Mouse (Mus musculus): ENCODE measurements around the gene Bpifb1.
"Not testable (repeated sequence)": the region's sequence is repeated elsewhere in the genome, so short reads cannot be mapped to it uniquely, and the experiment has no call there.

DNA sequence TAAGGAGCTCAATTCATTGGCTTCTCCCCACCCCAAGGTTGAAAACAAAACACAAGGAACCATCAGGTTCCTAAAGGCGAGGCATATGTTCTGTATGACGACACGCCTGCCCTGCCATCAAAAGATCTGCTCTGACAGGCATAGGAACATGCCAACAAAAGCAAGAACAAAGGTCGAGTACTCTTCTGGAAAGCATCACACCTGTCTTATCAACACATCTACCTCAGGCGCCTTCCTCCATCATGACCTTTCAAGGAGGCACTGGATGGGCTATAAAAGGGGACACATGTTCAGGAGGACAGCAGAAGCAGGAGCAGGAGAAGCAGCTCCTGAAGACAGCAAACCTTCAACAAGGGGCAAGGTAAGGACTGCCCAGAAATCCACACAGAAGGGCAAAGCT is 66.9 kb downstream of the Bpifb1 start, which contains the start of gene Bpifb9a:
- TF ChIP-seq POLR2A (IDR thresholded peaks at IDR 0.05; ENCODE audit: low read depth, low read length); CTCF (IDR thresholded peaks at IDR 0.05; ENCODE audit: extremely low read depth, insufficient read depth, insufficient read length, insufficient replicate concordance): not testable (repeated sequence)

Measured in spleen, adult 2 months (tissue).